Mouse (Mus musculus) kidney, postnatal 36 days (tissue): Measurements from ENCODE around the gene Cipc.

ENCODE experiments used
- DNase-seq, 2 experiments: peaks; one replicate each; pipeline ENCODE4 v3.0.0; 2021 to 2022; ENCODE audit warnings: mixed read lengths in 2 of 2

Cipc gene

GRCm38 (mm10) chr12:86932575-86932952 lies 14.3 kb upstream of the Cipc start:
- DNase-seq = peak; percentile 69 to 89

- no peak for DNase-seq
Measured at GRCm38 (mm10) chr12:86934748-86935147, 12.1 kb upstream of the Cipc start.

GRCm38 (mm10) chr12:86935692-86936282 lies 11.1 kb upstream of the Cipc start:
- no peak for DNase-seq

DNA sequence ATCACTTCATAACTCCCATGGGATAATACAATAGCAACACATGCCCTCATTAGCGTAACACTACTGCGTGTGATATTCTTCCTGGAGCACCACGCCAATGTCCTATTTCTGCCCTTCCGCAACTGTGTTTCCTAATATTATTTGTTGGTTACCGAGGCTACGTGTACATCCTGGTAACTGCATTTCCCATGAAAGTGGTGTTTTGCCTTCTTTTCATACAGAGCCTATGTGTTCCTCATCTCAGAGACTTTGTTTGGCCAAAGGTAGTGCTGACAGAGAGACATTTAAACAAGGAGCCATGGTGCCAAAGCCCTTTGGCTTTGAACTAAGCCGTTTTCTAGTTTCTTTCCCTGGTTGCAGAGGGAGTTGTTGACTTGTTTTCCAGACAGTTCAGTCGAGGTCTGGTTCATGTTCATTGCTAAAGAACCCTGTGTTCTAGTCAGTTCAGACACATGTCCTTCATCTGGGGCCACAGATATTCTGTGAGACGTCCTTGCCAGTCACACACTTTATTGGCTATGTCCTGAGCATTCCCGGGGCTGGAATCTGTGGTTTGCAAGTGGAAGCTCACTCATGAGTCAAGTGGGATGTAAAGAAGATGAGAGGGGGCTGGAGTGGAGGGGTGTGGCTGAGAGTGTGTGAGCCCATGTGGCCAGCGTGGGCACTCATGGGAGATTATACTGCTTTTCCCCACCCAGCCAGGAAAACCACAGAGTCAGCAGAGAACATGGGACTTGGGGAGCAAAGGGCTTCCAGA lies 10.1 kb upstream of the Cipc start:
- DNase-seq = peak in 1 of 2 experiments; percentile 53

GRCm38 (mm10) chr12:86938571-86938970 lies 8.3 kb upstream of the Cipc start:
- peak; percentile 48 to 78 for DNase-seq

- no peak for DNase-seq
Measured at GRCm38 (mm10) chr12:86941173-86941572, 5.7 kb upstream of the Cipc start.

DNA sequence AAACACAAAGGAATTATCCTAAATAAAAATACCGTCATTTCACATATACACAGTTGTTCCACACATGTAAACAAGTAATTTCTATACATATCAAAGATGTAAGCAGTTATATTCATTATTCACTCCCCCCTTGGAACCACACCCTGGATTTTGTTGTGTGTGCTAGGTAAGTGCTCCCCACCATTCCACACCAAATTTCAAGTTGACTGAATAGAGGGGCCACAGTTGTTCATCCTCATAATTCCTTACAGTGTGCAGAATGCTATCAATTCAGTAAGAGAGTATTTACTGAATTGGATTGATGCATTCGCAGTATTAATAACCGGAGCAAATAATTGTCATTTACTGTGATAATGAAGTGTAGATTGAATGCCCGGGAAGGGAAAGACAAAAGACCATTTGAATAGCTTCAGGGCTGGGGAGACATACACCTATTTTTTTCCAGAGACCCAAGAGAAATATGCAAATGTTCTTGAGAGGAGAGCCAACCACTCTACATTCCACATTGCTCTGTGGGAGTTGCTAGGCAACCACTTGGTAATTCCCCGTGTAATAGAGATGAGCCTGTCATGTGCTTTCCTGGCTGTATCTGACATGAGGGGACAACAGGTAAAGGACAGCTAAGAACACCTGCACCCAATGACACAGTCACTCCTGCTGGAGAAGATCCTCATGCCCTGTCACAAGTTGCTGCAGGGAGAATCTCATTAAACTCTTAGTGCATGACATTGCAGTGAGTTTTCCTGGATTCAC lies 4.9 kb upstream of the Cipc start:
- DNase-seq = no peak

DNA sequence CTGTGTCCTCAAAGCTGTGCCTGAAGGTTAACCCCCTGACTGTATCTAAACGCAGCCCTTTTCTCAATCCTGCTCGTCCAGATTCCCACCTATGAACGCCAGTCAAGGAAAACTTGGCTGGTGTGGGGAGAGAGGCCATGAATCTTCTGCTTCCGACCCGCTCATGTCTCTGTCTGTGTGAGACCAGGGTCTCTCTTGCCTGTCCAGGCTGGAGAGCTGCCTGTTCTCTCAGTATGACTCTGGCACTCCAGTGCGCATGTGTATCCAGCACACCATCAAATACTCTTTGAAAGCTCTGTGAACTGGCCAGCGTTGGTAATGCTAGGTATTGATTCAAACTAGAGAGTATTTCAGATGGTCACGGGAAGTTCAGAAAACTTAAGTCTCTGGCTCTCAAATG lies 3.4 kb upstream of the Cipc start:
- DNase-seq = no peak

DNA sequence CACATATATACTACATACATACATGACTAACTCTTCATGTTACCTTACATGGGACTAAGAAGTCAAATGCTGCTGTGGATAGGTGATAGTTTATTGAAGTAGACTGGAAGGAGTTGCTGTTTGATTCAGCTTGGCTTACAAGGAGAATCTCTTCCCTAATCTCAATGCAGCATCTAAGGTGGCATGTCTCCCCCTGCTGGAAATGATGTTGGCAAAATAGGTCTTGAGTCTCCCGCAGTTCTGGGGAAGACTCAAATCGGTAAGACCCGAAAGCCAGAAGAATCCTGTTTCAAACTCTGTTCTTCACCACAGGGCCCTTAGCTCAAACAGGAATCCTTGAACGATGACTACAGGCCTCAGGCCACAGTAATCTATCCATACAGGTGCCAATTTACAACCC lies 1.7 kb upstream of the Cipc start:
- peak; percentile 85 to 89 for DNase-seq

DNA sequence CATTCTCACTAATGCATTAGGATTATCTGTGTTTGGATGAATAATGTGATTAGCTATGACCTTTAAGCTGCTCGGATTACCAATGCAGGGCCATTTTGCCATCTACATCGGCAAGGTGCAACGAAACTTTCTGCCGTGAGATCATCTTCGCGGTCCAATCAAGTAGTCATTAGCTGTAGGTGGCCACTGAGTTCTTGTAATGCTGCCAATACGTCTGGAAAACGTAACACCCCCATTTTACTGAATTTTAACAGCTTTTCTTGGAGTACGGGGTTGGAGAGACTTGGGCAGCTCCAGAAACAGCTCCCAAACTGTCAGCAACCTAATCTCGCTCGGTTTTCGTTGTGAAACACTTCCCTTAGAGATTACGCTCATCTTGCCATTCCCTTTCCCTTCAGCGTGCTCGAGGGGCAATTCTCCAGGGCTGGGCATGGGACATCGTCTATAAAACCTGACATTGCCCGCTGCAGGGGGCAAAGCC lies 502 bp upstream of the Cipc start:
- DNase-seq = peak in 1 of 2 experiments; percentile 21

DNA sequence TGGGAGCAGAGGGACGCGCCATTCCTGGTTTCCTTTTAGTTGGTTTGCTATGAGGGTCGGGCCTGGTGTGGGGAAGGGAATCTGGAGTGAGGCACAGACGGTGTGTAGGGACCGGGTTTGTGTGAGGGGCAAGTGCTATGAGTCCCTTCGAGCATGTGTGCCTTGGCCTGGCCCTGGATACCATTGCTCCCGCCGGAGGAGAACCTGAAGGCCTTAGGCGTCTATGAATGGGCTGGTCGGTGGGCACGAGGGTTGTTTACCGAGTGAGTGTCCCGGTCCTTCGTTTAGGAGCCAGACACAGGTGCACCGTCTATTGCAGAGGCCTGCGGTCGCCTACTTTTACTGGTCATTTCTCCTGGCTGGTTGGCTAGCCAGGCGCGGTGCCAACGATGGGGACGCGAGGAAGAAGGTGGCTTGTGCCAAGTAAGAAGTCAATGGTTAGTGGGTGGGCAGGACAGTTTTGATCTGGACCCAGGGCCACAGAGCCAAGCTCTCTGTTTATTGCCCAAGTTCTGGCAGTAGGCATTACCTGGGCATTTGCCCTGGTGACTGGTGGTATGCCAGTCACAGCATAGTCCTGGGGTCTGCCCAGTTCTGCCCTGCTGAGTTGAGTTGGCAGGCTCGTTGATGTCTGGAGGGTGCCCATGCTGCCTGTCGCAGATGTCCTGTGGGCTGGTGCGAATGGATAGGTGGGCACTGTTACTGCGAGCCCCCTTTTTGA lies 998 bp downstream of the Cipc start:
- DNase-seq = peak; percentile 80 to 86

DNA sequence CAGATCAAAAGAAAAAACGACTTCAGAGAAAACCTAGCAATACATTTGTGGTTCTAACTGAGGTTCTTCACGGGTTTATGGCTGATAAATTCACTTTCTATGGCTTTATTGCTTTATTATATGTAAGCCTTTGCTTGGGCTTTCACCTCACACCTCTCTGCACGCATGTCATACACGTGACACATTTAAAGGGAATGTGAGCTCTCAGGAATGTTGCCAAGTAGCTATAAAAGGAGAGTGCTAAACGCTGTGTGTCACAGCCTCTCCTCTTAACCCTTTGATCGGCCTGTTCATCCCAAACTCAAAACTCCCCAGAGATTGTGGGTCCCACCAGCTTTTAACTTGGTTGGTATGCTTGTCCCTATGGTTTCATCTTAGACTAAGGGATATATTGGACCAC lies 1.8 kb downstream of the Cipc start:
- peak in 1 of 2 experiments; percentile 72 for DNase-seq

GRCm38 (mm10) chr12:86949501-86949900 lies 2.7 kb downstream of the Cipc start:
- DNase-seq = no peak

- DNase-seq = no peak
Measured at GRCm38 (mm10) chr12:86950161-86950960, 3.5 kb downstream of the Cipc start.

- DNase-seq = no peak
Measured at GRCm38 (mm10) chr12:86950961-86951360, 4.1 kb downstream of the Cipc start.

DNA sequence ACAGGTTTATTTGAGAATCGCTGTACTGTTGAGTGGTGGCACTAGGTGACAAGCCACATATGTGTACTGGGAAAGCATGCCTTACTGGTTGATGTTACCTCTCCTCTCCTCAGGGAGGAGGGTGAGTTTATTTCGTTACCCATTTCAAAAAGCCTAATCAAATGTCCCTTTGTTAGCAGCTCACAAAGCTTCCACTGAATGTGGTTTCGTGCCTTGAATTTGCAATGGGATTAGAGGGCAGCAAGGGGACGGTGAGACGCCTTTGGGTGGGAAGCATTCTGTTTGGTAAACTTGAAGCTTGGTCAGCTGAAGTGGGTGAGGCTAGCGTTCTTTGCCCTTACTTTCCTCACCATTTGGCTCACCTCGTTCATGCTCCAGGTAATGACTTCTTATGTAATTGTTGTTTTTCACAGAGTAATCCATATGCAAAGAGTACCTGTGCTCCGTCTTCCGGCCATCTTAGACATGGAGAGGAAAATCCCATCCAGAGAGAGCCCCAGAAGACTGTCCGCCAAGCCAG lies 5.5 kb downstream of the Cipc start:
- no peak for DNase-seq

- DNase-seq = no peak
Measured at GRCm38 (mm10) chr12:86955894-86956293, 9.1 kb downstream of the Cipc start.

- no peak for DNase-seq
Measured at GRCm38 (mm10) chr12:86958558-86958957, 11.7 kb downstream of the Cipc start.

- DNase-seq = no peak
Measured at GRCm38 (mm10) chr12:86959661-86960060, 12.8 kb downstream of the Cipc start.

DNA sequence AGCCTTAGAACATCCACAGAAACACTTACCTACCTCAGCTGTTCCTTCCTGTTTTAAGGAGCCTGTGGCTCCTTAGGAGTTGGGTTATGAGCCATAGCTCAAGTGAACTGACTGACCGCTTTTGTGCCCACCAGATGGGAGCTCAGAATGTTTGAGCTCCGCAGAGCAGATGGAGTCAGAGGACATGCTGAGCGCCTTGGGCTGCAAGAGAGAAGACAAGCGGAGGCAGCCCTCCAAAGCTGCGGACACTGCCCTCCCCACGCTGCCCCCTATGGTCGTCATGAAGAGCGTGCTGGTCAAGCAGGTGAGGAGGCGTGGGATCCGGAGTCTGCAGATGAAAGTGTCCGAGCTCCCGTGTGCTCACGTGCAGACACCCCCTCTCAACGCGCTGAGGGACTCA lies 13.3 kb downstream of the Cipc start:
- DNase-seq = no peak

DNA sequence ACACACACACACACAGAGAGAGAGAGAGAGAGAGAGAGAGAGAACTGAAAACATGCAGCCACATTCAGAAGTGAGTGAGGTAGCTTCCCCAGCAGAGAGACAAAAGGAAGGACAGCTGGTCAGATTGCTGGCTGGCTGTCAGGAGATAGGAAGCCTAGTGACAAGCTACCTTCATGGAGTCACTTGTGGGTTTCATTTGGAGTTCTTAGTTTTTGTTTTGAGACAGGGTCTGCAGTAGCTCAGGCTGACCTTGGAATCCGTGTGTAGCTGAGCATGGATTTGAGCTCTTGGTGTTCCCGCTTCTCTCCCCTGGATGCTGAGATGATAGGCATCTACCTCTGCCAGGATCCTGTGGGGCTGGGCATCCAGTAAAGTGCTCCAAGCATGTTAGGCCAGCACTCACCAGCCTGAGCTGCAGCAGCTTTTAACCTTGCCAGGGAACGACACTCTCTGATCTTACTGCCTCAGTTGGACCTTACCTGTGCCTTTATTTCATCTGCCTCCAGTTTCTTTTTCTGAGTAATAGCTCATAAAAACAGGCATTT lies 14.0 kb downstream of the Cipc start:
- DNase-seq = no peak
